Comparison of ENCODE assay signal across 24 mouse cellular contexts in genomic region chr19:34171167-34171566, GRCm38 (mm10). TPM values are rescaled to one million over a fixed set of nuclear protein-coding genes. Genes with fewer than 3 reads are reported as not detected.
"Had no signal": no experiment of that assay in that cellular context is flagged by ENCODE, and none has a peak within 500 bp of the region (broad histone marks: within the 10 kb centered on the region; RNA-seq: fewer than 3 reads in every experiment).

No protein-coding gene starts in this region.

- H3K4me3 ChIP-seq: layer of hippocampus, adult 2 months; left cerebral cortex, adult 2 months; liver, embryonic 13.5 days; midbrain, embryonic 10.5 days; midbrain, embryonic 13.5 days; neural tube, embryonic 12.5 days; neural tube, embryonic 15.5 days; stomach, embryonic 15.5 days had no signal

- H3K27ac ChIP-seq: kidney, postnatal 0 days; layer of hippocampus, adult 2 months; left cerebral cortex, adult 2 months; liver, embryonic 13.5 days; midbrain, embryonic 10.5 days; midbrain, embryonic 13.5 days; neural tube, embryonic 12.5 days; neural tube, embryonic 15.5 days; stomach, embryonic 15.5 days had no signal

- DNase-seq: kidney, adult 2 months; kidney, postnatal 25 days; layer of hippocampus, adult 9-11 months; layer of hippocampus, postnatal 36 days; liver, embryonic 13.5 days; lung, adult 2 months; lung, postnatal 14 days; lung, postnatal 4 days; right cerebral cortex, adult 18-20 months; right cerebral cortex, postnatal 14 days; right cerebral cortex, postnatal 4 days; thymus, postnatal 36 days had no signal

- H3K4me2 ChIP-seq: liver, embryonic 13.5 days; midbrain, embryonic 13.5 days; neural tube, embryonic 12.5 days; neural tube, embryonic 15.5 days; stomach, embryonic 15.5 days had no signal

- H3K4me1 ChIP-seq: liver, embryonic 13.5 days; midbrain, embryonic 13.5 days; neural tube, embryonic 12.5 days; neural tube, embryonic 15.5 days; stomach, embryonic 15.5 days had no signal

- H3K36me3 ChIP-seq: liver, embryonic 13.5 days; midbrain, embryonic 10.5 days; midbrain, embryonic 13.5 days; neural tube, embryonic 12.5 days; neural tube, embryonic 15.5 days; stomach, embryonic 15.5 days had no signal

- H3K27me3 ChIP-seq: liver, embryonic 13.5 days; neural tube, embryonic 12.5 days; neural tube, embryonic 15.5 days; stomach, embryonic 15.5 days had no signal

- H3K9ac ChIP-seq: liver, embryonic 13.5 days; midbrain, embryonic 13.5 days; neural tube, embryonic 12.5 days; neural tube, embryonic 15.5 days; stomach, embryonic 15.5 days had no signal

- H3K9me3 ChIP-seq: liver, embryonic 13.5 days; midbrain, embryonic 10.5 days; midbrain, embryonic 13.5 days; neural tube, embryonic 12.5 days; neural tube, embryonic 15.5 days; stomach, embryonic 15.5 days had no signal

- ATAC-seq: midbrain, embryonic 13.5 days had no signal

RNA-seq across cellular contexts. Expression of gene Ankrd22, which starts 5.3 kb away (rescaled TPM):
- total RNA-seq: layer of hippocampus, adult 2 months; layer of hippocampus, postnatal 36 days; left cerebral cortex, adult 2 months; midbrain, postnatal 0 days had no signal
- polyA plus RNA-seq: kidney, adult 2 months; kidney, embryonic 14.5 days; limb, embryonic 11.5 days; liver, adult 2 months; midbrain, embryonic 13.5 days; midbrain, postnatal 0 days; neural tube, embryonic 15.5 days had no signal
